Mouse (Mus musculus) midbrain, embryonic 13.5 days (tissue): ENCODE measurements around the gene Retn. TPM values are rescaled to one million over a fixed set of nuclear protein-coding genes. Genes with fewer than 3 reads are reported as not detected.

Experiments used
- ATAC-seq: fragments of 200-750 bp; cut with Nextera tagmentation; 2 replicates; pipeline ENCODE4 v1.8.0; 2017; ENCODE audit warnings: mild to moderate bottlenecking, moderate TSS enrichment, moderate library complexity
- H3K27ac ChIP-seq: fragments of 300-500 bp; sonication (generic); 2 replicates; pipeline ENCODE4 v1.5.1; 2015; ENCODE audit warnings: inconsistent platforms, mild to moderate bottlenecking, moderate library complexity
- H3K27me3 ChIP-seq: fragments of 300-500 bp; sonication (generic); 2 replicates; pipeline ENCODE4 v1.6.1; 2015; ENCODE audit warnings: mild to moderate bottlenecking, inconsistent platforms
- H3K36me3 ChIP-seq: fragments of 300-500 bp; sonication (generic); 2 replicates; pipeline ENCODE4 v1.6.1; 2015; ENCODE audit warnings: mild to moderate bottlenecking, inconsistent platforms
- H3K4me1 ChIP-seq: fragments of 300-500 bp; sonication (generic); replicated peaks from 2 replicates; pipeline ENCODE4 v1.6.1; 2015; ENCODE audit warnings: inconsistent platforms
- H3K4me2 ChIP-seq: fragments of 300-500 bp; sonication (generic); replicated peaks from 2 replicates; pipeline ENCODE4 v1.6.1; 2015; ENCODE audit warnings: moderate library complexity, mild to moderate bottlenecking, inconsistent platforms
- H3K4me3 ChIP-seq: fragments of 300-500 bp; sonication (generic); replicated peaks from 2 replicates; pipeline ENCODE4 v1.5.1; 2015; ENCODE audit warnings: mild to moderate bottlenecking, inconsistent platforms
- H3K9ac ChIP-seq: fragments of 300-500 bp; sonication (generic); replicated peaks from 2 replicates; pipeline ENCODE4 v1.6.1; 2015; ENCODE audit warnings: mild to moderate bottlenecking, inconsistent platforms
- H3K9me3 ChIP-seq: fragments of 300-500 bp; sonication (generic); 2 replicates; pipeline ENCODE4 v1.6.1; 2016; ENCODE audit warnings: mild to moderate bottlenecking, inconsistent platforms
- WGBS: fragments of 180-500 bp; shearing (Covaris S2); methylation state at CpG from one replicate; pipeline ENCODE4 v1.1.7; 2015; 5-methylcytosine and 5-hydroxymethylcytosine counted together
- polyA plus RNA-seq: library from polyadenylated mRNA; unstranded; fragments of >200 nt; fragmentation: Nextera tagmentation; extraction: Ambion mirVana; gene quantifications from 2 replicates; pipeline ENCODE4 v1.2.1, GENCODE M21; 2015

The Retn gene
- 0.24 and 0.48 TPM in 2 replicates for polyA plus RNA-seq

DNA sequence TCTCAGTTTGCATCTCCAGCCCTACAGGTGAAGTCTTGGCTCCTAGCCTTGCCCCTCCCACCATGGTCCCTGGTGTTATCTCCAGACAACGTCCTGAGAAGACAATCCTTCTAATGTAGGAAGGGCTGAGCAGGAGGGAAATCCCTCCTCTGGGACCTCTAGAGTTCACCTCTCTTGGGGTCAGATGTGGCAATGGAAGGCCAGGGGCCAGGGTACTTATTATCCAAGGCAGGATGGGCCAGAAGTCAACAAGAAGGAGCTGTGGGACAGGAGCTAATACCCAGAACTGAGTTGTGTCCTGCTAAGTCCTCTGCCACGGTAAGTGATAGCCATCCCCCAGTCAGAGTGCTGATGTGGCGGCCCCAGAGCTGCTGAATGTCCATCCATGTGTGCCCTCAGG lies at the start of gene Retn:
Gene Retn, plus strand, starts transcription at position 245 of the 400 bp plus-strand sequence.
- WGBS: 74% methylated on average over 3 of the region's 3 CpGs
- ATAC-seq: no peak

GRCm38 (mm10) chr8:3606593-3606992 lies 49.0 kb upstream of the Retn start:
- H3K36me3 ChIP-seq: peaks cover 99% of the 10 kb centered on the region
- no peak overlapping the region for H3K4me3 ChIP-seq
- H3K4me2 ChIP-seq: no peak overlapping the region
- 93% methylated on average over 16 of the region's 16 CpGs for WGBS
- H3K9ac ChIP-seq: no peak overlapping the region
- ATAC-seq: no peak
- H3K27me3 ChIP-seq: no peaks in the 10 kb centered on the region
- no peaks in the 10 kb centered on the region for H3K9me3 ChIP-seq
- no peak overlapping the region for H3K27ac ChIP-seq
- H3K4me1 ChIP-seq: no peaks in the 10 kb centered on the region

More for the DNA sequence above, at the start of gene Retn:
- H3K27ac ChIP-seq: no peak within 1 kb of the TSS
- no peaks in the 10 kb centered on the region for H3K36me3 ChIP-seq
- H3K4me2 ChIP-seq: no peak within 1 kb of the TSS
- no peak within 1 kb of the TSS for H3K4me3 ChIP-seq
- no peak within 1 kb of the TSS for H3K9ac ChIP-seq
- H3K4me1 ChIP-seq: peaks cover 9% of the 10 kb centered on the region
- H3K9me3 ChIP-seq: no peaks in the 10 kb centered on the region
- no peaks in the 10 kb centered on the region for H3K27me3 ChIP-seq

DNA sequence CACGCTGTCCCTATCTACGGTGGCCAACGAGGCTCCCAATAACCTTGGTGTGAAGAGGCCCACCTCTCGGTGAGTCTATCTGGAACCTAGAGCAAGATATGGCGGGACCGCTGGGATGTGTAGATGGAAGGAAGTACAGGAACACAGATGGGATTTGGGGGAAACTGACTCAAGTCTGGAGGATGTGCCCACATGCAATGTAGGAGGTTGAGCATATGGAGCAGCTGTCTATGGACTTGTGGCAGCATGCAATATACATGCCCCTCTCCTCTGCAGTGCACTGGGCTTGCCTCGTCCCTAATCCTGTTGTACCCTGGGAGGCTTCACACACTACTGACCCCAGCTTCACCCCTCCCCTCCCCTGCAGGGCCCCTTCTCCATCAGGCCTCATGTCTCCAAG lies 47.7 kb upstream of the Retn start:
- H3K27ac ChIP-seq: no peak overlapping the region
- no peak overlapping the region for H3K4me3 ChIP-seq
- 84% methylated on average over 7 of the region's 7 CpGs for WGBS
- H3K4me1 ChIP-seq: no peaks in the 10 kb centered on the region
- peaks cover 99% of the 10 kb centered on the region for H3K36me3 ChIP-seq
- no peaks in the 10 kb centered on the region for H3K27me3 ChIP-seq
- H3K4me2 ChIP-seq: no peak overlapping the region
- no peak overlapping the region for H3K9ac ChIP-seq
- no peaks in the 10 kb centered on the region for H3K9me3 ChIP-seq
- ATAC-seq: no peak

GRCm38 (mm10) chr8:3609046-3609815 lies 46.3 kb upstream of the Retn start:
- Histone ChIP-seq H3K27ac (no peak overlapping the region), H3K9me3 (no peaks in the 10 kb centered on the region), H3K9ac (no peak overlapping the region), H3K4me1 (no peaks in the 10 kb centered on the region), H3K36me3 (peaks cover 99% of the 10 kb centered on the region), H3K4me3 (no peak overlapping the region), H3K4me2 (no peak overlapping the region), H3K27me3 (no peaks in the 10 kb centered on the region)
- no peak for ATAC-seq
- 91% methylated on average over 12 of the region's 12 CpGs for WGBS

DNA sequence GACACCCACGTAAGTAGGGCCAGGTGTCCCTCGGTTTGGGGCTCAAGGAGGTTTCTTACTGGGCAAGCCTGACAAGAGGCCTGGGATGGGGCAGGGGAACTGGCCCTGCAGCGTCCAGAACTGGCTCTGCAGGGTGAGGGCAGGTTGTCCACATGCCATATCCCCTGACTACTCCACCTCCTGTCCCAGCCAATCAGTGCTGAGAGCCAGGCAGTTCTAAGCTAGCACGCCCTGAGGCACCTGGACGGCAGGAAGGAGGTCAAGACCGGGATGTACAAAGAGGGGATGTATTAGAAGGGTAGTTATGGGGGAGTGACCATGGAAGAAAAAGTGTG lies 45.8 kb upstream of the Retn start:
- Histone ChIP-seq H3K4me2 (no peak overlapping the region), H3K9ac (no peak overlapping the region), H3K36me3 (peaks cover 99% of the 10 kb centered on the region), H3K4me3 (no peak overlapping the region), H3K4me1 (no peaks in the 10 kb centered on the region), H3K9me3 (no peaks in the 10 kb centered on the region), H3K27me3 (no peaks in the 10 kb centered on the region), H3K27ac (no peak overlapping the region)
- no peak for ATAC-seq
- WGBS: 91% methylated on average over 6 of the region's 6 CpGs

DNA sequence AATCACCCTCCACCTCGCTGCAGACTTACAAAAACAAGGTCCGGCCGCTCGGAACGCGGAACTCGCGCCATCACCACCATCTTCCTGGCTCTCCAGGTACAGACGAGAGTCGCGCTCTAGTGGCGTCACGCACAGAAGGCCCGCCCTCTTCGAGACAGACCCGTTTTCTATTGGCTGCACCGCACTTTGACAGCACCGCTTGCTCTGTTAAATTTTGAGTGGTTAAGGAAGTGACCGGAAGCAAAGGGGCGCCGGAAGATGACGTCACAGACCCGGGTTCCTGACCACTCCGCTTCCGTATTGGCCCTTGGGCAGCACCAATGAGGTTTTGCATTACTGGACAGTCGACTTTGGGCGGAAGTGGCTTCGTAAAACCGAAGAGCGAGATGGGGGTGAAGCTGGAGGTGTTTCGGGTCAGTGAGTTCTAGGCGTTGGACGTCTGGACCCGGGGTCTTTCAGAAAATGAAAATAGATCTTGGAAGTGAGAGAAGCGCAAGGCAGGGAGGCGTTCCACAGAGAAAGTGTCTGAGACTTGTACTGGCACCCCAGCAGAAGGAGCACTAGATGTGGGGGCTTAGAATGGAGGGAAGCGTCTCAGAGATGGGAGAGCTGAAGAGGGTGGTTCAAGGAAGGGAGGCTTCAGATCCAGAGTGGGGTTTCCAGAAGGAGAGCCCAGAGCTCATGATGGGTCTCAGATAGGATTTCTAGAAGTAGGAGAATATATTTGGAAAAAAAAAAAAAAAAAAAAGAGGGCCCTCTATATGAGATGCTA lies 34.2 kb upstream of the Retn start, which contains the start of the genes Xab2 and Pet100:
Gene Xab2, minus strand, starts transcription at position 118 of the 772 bp plus-strand sequence.
Gene Pet100, plus strand, starts transcription at position 350 of the 772 bp plus-strand sequence.
- under 1% methylated on average over 37 of the region's 37 CpGs for WGBS
- peak; percentile 97 for ATAC-seq
- peaks cover 22% of the 10 kb centered on the region for H3K4me1 ChIP-seq
- H3K27ac ChIP-seq: no peak within 1 kb of the TSS
- H3K9ac ChIP-seq: peak within 1 kb of the TSS; percentile 81
- no peaks in the 10 kb centered on the region for H3K27me3 ChIP-seq
- H3K4me2 ChIP-seq: peak within 1 kb of the TSS; percentile 89
- peak within 1 kb of the TSS; percentile 90 for H3K4me3 ChIP-seq
- peaks cover 23% of the 10 kb centered on the region for H3K36me3 ChIP-seq
- H3K9me3 ChIP-seq: no peaks in the 10 kb centered on the region

GRCm38 (mm10) chr8:3622119-3622518 lies 33.5 kb upstream of the Retn start:
- peaks cover 17% of the 10 kb centered on the region for H3K36me3 ChIP-seq

GRCm38 (mm10) chr8:3625445-3625844 lies 30.1 kb upstream of the Retn start, which contains the start of gene Pcp2:
TSS of gene Pcp2 (minus strand) at chr8:3625545.
- Histone ChIP-seq H3K27me3 (peaks cover 18% of the 10 kb centered on the region), H3K9me3 (no peaks in the 10 kb centered on the region), H3K27ac (no peak within 1 kb of the TSS), H3K4me3 (no peak within 1 kb of the TSS), H3K4me1 (peaks cover 12% of the 10 kb centered on the region), H3K36me3 (no peaks in the 10 kb centered on the region; the same call in 1 of the 2 replicates), H3K9ac (no peak within 1 kb of the TSS), H3K4me2 (no peak within 1 kb of the TSS)
- 54% methylated on average over 1 of the region's 1 CpGs for WGBS
- no peak for ATAC-seq

More at GRCm38 (mm10) chr8:3622119-3622518, 33.5 kb upstream of the Retn start:
- Histone ChIP-seq H3K4me3 (peak overlapping the region; percentile 90), H3K4me1 (peaks cover 22% of the 10 kb centered on the region), H3K9ac (peak overlapping the region; percentile 77), H3K27me3 (no peaks in the 10 kb centered on the region), H3K4me2 (peak overlapping the region; percentile 76), H3K9me3 (no peaks in the 10 kb centered on the region), H3K27ac (no peak overlapping the region)
- WGBS: 64% methylated on average over 8 of the region's 8 CpGs
- no peak for ATAC-seq

DNA sequence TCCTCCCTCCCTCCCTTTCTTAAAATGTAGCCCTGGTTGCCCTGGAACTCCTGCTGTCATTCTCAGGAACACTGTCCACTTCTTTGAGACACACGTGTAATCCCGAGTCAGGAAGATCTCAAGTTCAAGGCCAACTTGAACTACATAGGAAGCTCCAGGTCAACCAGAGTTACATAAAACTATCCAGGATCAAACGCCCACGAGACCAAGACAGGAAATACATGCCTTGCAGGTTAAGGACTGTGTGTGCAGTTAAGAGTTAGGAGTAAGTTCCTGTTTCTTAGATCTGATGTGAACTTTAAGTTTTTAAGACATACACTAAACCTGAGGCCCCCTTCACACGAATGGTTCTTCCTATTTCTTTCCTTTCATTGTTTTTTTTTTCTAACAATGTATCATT lies 28.6 kb upstream of the Retn start:
- WGBS: 56% methylated on average over 5 of the region's 5 CpGs
- H3K36me3 ChIP-seq: no peaks in the 10 kb centered on the region; the same call in 1 of the 2 replicates
- peaks cover 28% of the 10 kb centered on the region for H3K27me3 ChIP-seq
- no peak overlapping the region for H3K27ac ChIP-seq
- peaks cover 15% of the 10 kb centered on the region for H3K4me1 ChIP-seq
- H3K9ac ChIP-seq: no peak overlapping the region
- ATAC-seq: no peak
- H3K4me2 ChIP-seq: no peak overlapping the region
- no peaks in the 10 kb centered on the region for H3K9me3 ChIP-seq
- H3K4me3 ChIP-seq: no peak overlapping the region

DNA sequence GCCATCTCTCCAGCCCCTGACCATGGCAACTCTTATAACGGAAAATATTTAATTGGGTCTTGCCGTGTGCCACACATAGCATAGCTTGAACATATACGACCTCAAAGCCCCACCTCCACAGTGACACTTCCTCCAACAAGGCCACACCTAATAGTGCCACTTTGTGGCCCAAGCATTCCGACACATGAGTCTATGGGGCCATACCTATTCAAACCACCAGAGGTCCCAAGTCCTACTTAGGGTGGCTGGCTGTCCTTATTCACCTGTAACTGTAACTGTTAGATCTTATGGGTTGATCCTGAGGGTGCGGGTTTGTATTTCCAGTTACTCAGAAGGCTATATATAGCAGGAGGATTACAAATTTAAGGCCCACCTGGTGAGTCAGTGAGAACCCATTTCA lies 27.6 kb upstream of the Retn start:
- Histone ChIP-seq H3K36me3 (no peaks in the 10 kb centered on the region; the same call in 1 of the 2 replicates), H3K27ac (no peak overlapping the region), H3K4me2 (no peak overlapping the region), H3K9me3 (no peaks in the 10 kb centered on the region), H3K4me1 (peaks cover 8% of the 10 kb centered on the region), H3K4me3 (no peak overlapping the region), H3K9ac (no peak overlapping the region), H3K27me3 (peaks cover 28% of the 10 kb centered on the region)
- 32% methylated on average over 5 of the region's 5 CpGs for WGBS
- ATAC-seq: no peak

GRCm38 (mm10) chr8:3630647-3631477 lies 24.7 kb upstream of the Retn start, which contains the start of gene Stxbp2:
TSS of gene Stxbp2 (plus strand) at chr8:3630955.
- peak; percentile 73 for ATAC-seq
- Histone ChIP-seq H3K9ac (peak within 1 kb of the TSS; percentile 56; the same call in 1 of the 2 replicates), H3K36me3 (no peaks in the 10 kb centered on the region), H3K4me3 (peak within 1 kb of the TSS; percentile 52), H3K4me2 (peak within 1 kb of the TSS; percentile 71), H3K9me3 (no peaks in the 10 kb centered on the region), H3K27me3 (peaks cover 28% of the 10 kb centered on the region), H3K27ac (no peak within 1 kb of the TSS), H3K4me1 (peaks cover 8% of the 10 kb centered on the region)
- 6% methylated on average over 47 of the region's 47 CpGs for WGBS
